Mouse (Mus musculus): Measurements from ENCODE around the gene Dcdc2c. TPM values are rescaled to one million over a fixed set of nuclear protein-coding genes. Genes with fewer than 3 reads are reported as not detected.
A peak's percentile ranks its signal among the peaks of the same experiment; 100 is the strongest.

The Dcdc2c gene
- polyA plus RNA-seq, 1 experiment from 2014 or later, result not detected

DNA sequence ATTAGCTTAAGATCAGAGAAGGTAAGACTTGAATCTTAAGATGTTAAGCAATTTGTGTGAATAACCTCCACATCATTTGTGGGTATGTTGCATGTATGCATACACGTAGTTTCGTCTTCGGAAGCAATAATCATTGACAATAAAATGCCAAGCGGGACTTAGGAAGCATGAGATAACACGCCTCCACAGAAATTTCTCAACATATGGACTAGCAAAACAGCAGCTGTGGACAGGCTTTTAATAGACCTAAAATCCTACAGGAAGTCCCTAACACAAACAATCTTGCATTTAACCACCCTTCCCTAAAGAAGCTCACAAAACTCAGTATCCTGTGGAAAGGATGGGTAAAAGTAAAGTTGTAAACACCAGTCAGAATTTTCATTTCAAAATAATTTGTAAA is 93.4 kb downstream of the Dcdc2c start:
- Histone ChIP-seq H3K9me3 (replicated peaks) (0 out of 2 replicates have a peak, but pooled peaks cover 3% of the 10 kb centered on the region), H3K4me3 (no peak overlapping the region), H3K9ac (no peak overlapping the region), H3K27me3 (replicated peaks) (no peaks in the 10 kb centered on the region), H3K36me3 (no peaks in the 10 kb centered on the region), H3K4me1 (replicated peaks) (no peaks in the 10 kb centered on the region), H3K4me2 (no peak overlapping the region), H3K27ac (ENCODE audit: poor library complexity, severe bottlenecking) (no peak overlapping the region)
- WGBS, result 88% methylated on average over 5 of the region's 5 CpGs
- no peak for ATAC-seq (ENCODE audit: insufficient number of reproducible peaks, low FRiP score)

DNA sequence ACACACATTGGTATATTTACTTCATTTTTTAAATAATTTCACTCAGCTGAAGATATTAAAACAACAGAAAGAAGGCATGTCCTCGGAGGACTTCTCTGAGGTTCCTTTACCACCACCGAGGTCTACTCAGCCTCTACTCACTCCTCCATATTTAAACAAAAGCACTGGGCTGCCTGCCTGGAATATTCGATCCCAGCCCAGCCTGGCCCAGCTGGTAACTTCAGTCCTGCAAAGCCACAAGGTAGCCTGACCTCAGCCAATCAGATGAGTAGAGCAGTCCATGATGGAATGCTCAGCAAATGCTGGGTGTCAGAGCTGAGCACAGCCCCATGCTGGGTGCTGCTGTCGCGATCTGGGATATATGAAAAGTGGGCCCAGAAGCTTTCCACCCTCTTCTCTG is 115.7 kb downstream of the Dcdc2c start:
- H3K4me3 ChIP-seq, result no peak overlapping the region
- H3K9ac ChIP-seq, result no peak overlapping the region
- 63% methylated on average over 5 of the region's 5 CpGs for WGBS
- no peaks in the 10 kb centered on the region for H3K36me3 ChIP-seq
- H3K4me1 ChIP-seq (replicated peaks), result peaks cover 3% of the 10 kb centered on the region; the same call in 1 of the 2 replicates
- ATAC-seq (ENCODE audit: insufficient number of reproducible peaks, low FRiP score), result no peak
- no peak overlapping the region for H3K4me2 ChIP-seq
- no peak overlapping the region for H3K27ac ChIP-seq (ENCODE audit: poor library complexity, severe bottlenecking)
- H3K9me3 ChIP-seq (replicated peaks), result no peaks in the 10 kb centered on the region; the same call in 1 of the 2 replicates
- H3K27me3 ChIP-seq (replicated peaks), result no peaks in the 10 kb centered on the region

- 76% methylated on average over 3 of the region's 3 CpGs for WGBS
- Histone ChIP-seq H3K4me1 (replicated peaks) (peaks cover 3% of the 10 kb centered on the region; the same call in 1 of the 2 replicates), H3K36me3 (no peaks in the 10 kb centered on the region), H3K4me3 (no peak overlapping the region), H3K27me3 (replicated peaks) (no peaks in the 10 kb centered on the region), H3K9ac (no peak overlapping the region), H3K27ac (ENCODE audit: poor library complexity, severe bottlenecking) (no peak overlapping the region), H3K4me2 (no peak overlapping the region), H3K9me3 (replicated peaks) (peaks cover 6% of the 10 kb centered on the region)
- no peak for ATAC-seq (ENCODE audit: insufficient number of reproducible peaks, low FRiP score)
Observed at GRCm38 (mm10) chr12:28432729-28433067, 119.5 kb downstream of the Dcdc2c start.

DNA sequence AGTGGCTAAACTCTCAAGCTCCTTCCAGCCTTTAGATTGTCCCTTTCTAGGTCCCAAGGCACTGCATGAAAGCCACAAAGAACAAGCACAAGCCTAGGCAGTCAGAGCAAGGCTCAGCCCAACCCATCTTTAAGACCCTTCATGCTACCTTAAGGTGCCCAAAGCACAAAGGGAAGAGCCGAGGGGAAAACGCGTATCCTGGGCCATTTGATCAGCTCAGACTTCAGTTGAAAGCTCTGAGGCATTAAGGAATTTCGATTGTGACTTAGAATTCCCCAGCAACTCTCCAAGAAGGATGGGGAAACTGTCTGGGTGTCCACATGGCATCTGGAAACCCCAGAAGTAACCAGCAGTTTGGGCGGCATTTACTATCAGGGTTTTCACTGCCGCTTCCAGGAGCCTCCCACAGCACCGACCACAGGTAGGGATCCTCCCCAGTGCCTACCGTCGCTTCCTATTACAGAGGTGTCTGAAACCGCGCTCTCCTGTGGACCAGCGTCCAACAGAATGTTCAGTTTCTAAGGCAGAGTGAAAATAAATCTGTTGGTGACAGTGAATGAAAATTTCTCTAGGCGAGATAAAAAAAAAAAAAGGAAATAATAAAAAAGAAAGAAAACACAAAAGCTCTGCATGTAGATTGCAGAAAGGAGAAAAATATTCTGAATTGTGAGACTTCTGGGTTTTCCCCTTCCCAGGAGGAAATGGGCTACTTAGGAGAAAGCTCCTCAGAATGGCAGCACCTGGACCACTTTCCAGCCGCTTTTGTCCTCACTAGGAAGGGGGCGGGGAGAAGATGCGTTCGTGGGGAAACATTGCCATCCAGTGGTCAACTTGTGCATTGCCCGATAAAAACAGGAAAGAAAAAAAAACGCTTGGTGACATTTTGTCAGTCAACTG is 120.1 kb downstream of the Dcdc2c start:
- ATAC-seq (ENCODE audit: insufficient number of reproducible peaks, low FRiP score), result no peak
- Histone ChIP-seq H3K4me3 (peak overlapping the region; percentile 33), H3K4me2 (peak overlapping the region; percentile 65), H3K36me3 (no peaks in the 10 kb centered on the region), H3K27me3 (replicated peaks) (no peaks in the 10 kb centered on the region), H3K9me3 (replicated peaks) (peaks cover 6% of the 10 kb centered on the region), H3K4me1 (replicated peaks) (no peaks in the 10 kb centered on the region), H3K9ac (peak overlapping the region; percentile 23; the same call in 1 of the 2 replicates), H3K27ac (ENCODE audit: poor library complexity, severe bottlenecking) (no peak overlapping the region)
- 12% methylated on average over 19 of the region's 19 CpGs for WGBS

GRCm38 (mm10) chr12:28429856-28430255 is 122.3 kb downstream of the Dcdc2c start:
- Histone ChIP-seq H3K27ac (ENCODE audit: poor library complexity, severe bottlenecking) (no peak overlapping the region), H3K4me3 (no peak overlapping the region), H3K4me1 (replicated peaks) (no peaks in the 10 kb centered on the region), H3K9ac (no peak overlapping the region), H3K36me3 (no peaks in the 10 kb centered on the region), H3K4me2 (no peak overlapping the region), H3K9me3 (replicated peaks) (peaks cover 6% of the 10 kb centered on the region), H3K27me3 (replicated peaks) (no peaks in the 10 kb centered on the region)
- no peak for ATAC-seq (ENCODE audit: insufficient number of reproducible peaks, low FRiP score)
- WGBS, result 81% methylated on average over 5 of the region's 5 CpGs

DNA sequence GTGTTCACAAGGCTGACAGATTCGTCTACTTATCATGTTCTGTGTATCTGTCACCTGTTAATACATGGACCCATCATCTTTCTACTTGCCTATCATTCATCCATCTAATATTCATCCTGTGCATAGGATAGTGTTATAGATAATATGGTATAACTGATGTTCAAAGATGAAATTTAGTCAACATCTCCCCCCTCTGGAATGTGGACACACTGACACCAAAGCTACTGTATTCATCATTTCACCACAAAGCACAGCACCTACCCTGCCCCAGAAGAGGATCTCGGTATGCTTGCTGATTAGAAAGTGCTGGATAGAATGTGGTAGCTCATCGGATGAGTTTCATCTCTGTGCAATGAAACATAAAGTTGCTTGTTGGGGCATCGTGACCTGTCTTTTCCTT is 135.2 kb downstream of the Dcdc2c start:
- 71% methylated on average over 4 of the region's 4 CpGs for whole genome bisulfite sequencing
- Histone ChIP-seq H3K36me3 (no peaks in the 10 kb centered on the region), H3K27ac (ENCODE audit: poor library complexity, severe bottlenecking) (no peak overlapping the region)

GRCm38 (mm10) chr12:28407656-28408405 is 144.4 kb downstream of the Dcdc2c start:
- ATAC-seq (ENCODE audit: insufficient number of reproducible peaks, low FRiP score), result no peak
- Histone ChIP-seq H3K4me3 (no peak overlapping the region), H3K36me3 (no peaks in the 10 kb centered on the region), H3K4me2 (no peak overlapping the region), H3K27me3 (replicated peaks) (no peaks in the 10 kb centered on the region), H3K9me3 (replicated peaks) (peaks cover 15% of the 10 kb centered on the region), H3K4me1 (replicated peaks) (no peaks in the 10 kb centered on the region), H3K9ac (no peak overlapping the region), H3K27ac (ENCODE audit: poor library complexity, severe bottlenecking) (no peak overlapping the region)
- 76% methylated on average over 10 of the region's 10 CpGs for WGBS

More for the DNA sequence above, 135.2 kb downstream of the Dcdc2c start:
- Histone ChIP-seq H3K9ac (no peak overlapping the region), H3K4me1 (replicated peaks) (no peaks in the 10 kb centered on the region), H3K27me3 (replicated peaks) (no peaks in the 10 kb centered on the region), H3K4me2 (no peak overlapping the region), H3K9me3 (replicated peaks) (peaks cover 4% of the 10 kb centered on the region), H3K4me3 (no peak overlapping the region)
- no peak for ATAC-seq (ENCODE audit: insufficient number of reproducible peaks, low FRiP score)

GRCm38 (mm10) chr12:28402256-28402655 is 149.9 kb downstream of the Dcdc2c start:
- H3K4me1 ChIP-seq (replicated peaks), result no peaks in the 10 kb centered on the region
- no peak overlapping the region for H3K9ac ChIP-seq
- H3K27me3 ChIP-seq (replicated peaks), result no peaks in the 10 kb centered on the region
- WGBS, result 80% methylated on average over 4 of the region's 4 CpGs
- H3K27ac ChIP-seq (ENCODE audit: poor library complexity, severe bottlenecking), result no peak overlapping the region
- no peak overlapping the region for H3K4me3 ChIP-seq
- H3K4me2 ChIP-seq, result no peak overlapping the region
- H3K36me3 ChIP-seq, result no peaks in the 10 kb centered on the region
- H3K9me3 ChIP-seq (replicated peaks), result no peaks in the 10 kb centered on the region
- no peak for ATAC-seq (ENCODE audit: insufficient number of reproducible peaks, low FRiP score)

GRCm38 (mm10) chr12:28401372-28401771 is 150.8 kb downstream of the Dcdc2c start:
- Histone ChIP-seq H3K36me3 (no peaks in the 10 kb centered on the region), H3K9ac (no peak overlapping the region), H3K9me3 (replicated peaks) (no peaks in the 10 kb centered on the region), H3K27ac (ENCODE audit: poor library complexity, severe bottlenecking) (no peak overlapping the region), H3K4me3 (no peak overlapping the region), H3K4me1 (replicated peaks) (no peaks in the 10 kb centered on the region), H3K4me2 (no peak overlapping the region), H3K27me3 (replicated peaks) (no peaks in the 10 kb centered on the region)
- no peak for ATAC-seq (ENCODE audit: insufficient number of reproducible peaks, low FRiP score)
- 68% methylated on average over 5 of the region's 5 CpGs for WGBS

- Histone ChIP-seq H3K9ac (no peak overlapping the region), H3K9me3 (replicated peaks) (peaks cover 3% of the 10 kb centered on the region; the same call in 1 of the 2 replicates), H3K4me2 (no peak overlapping the region), H3K4me1 (replicated peaks) (no peaks in the 10 kb centered on the region), H3K27ac (ENCODE audit: poor library complexity, severe bottlenecking) (no peak overlapping the region), H3K4me3 (no peak overlapping the region), H3K27me3 (replicated peaks) (no peaks in the 10 kb centered on the region), H3K36me3 (no peaks in the 10 kb centered on the region)
- WGBS, result 35% methylated on average over 6 of the region's 6 CpGs
- no peak for ATAC-seq (ENCODE audit: insufficient number of reproducible peaks, low FRiP score)
Observed at GRCm38 (mm10) chr12:28392129-28392528, 160.1 kb downstream of the Dcdc2c start.

All from heart, embryonic 12.5 days (tissue).